Mouse (Mus musculus) G1E (cell line): ENCODE results near the gene Pdzd7.

Experiments used
- CTCF ChIP-seq: IDR thresholded peaks from 2 replicates; pipeline ENCODE4 v1.5.1; 2012; ENCODE audit warnings: low read depth, low read length, inconsistent platforms, mixed read lengths
- GATA1 ChIP-seq: IDR thresholded peaks from 2 replicates; pipeline ENCODE4 v1.6.1; 2012; ENCODE audit warnings: borderline replicate concordance, low read length, inconsistent platforms, mixed read lengths
- GATA2 ChIP-seq: IDR thresholded peaks from 2 replicates; pipeline ENCODE4 v1.6.1; 2012; ENCODE audit warnings: low read depth, low read length, inconsistent platforms, borderline replicate concordance
- POLR2AphosphoS5 ChIP-seq: IDR thresholded peaks from 2 replicates; pipeline ENCODE4 v1.6.1; 2012; ENCODE audit warnings: low read depth, low read length, inconsistent platforms; ENCODE audit not compliant: insufficient replicate concordance
- TAL1 ChIP-seq: conservative IDR thresholded peaks from 2 replicates; pipeline ENCODE4 v1.6.1; 2012; ENCODE audit warnings: low read depth, low read length, inconsistent platforms, mixed read lengths

DNA sequence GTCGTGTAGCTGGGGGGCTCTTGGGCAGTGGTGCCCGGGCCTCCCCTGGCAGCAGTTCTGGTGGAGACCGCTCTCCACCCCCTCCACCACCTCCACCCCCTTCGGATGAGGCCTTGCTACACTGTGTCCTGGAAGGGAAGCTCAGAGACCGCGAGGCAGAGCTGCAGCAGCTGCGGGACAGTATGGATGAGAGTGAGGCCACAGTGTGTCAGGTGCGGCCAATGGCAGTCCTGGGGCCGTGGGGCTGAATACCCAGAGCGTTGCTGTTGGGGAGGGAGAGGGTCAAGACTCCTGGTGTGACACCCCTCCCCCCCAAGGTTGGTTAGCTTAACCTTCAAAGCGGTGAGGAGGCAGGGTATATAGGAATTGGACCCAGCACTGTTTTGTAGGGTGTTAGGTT, 21.5 kb downstream of the Pdzd7 start:
- TF ChIP-seq CTCF (no peak), GATA2 (no peak), GATA1 (no peak), TAL1 (no peak), POLR2AphosphoS5 (no peak)
